Mouse (Mus musculus) G1E (cell line): Measurements from ENCODE around the gene Auts2. TPM values are rescaled to one million over a fixed set of nuclear protein-coding genes. Genes with fewer than 3 reads are reported as not detected.

Experiments
- ATAC-seq: 2 replicates; pipeline ENCODE4 v1.8.0; 2016; ENCODE audit warnings: mild to moderate bottlenecking; ENCODE audit not compliant: insufficient number of reproducible peaks, poor library complexity, low FRiP score, severe bottlenecking; ENCODE audit errors: extremely low read depth
- DNase-seq: peaks from one replicate; pipeline ENCODE4 v3.0.0; 2012; ENCODE audit warnings: low spot score
- H3K27me3 ChIP-seq: 2 replicates; pipeline ENCODE4 v1.6.1; 2012; ENCODE audit warnings: mild to moderate bottlenecking, low read length, inconsistent platforms; ENCODE audit not compliant: insufficient read depth
- H3K36me3 ChIP-seq: replicated peaks from 2 replicates; pipeline ENCODE3; 2012; ENCODE audit warnings: mild to moderate bottlenecking, inconsistent platforms
- H3K4me1 ChIP-seq: 2 replicates; pipeline ENCODE4 v1.6.1; 2012; ENCODE audit warnings: low read depth, low read length, inconsistent platforms, mixed read lengths; ENCODE audit not compliant: insufficient read depth
- H3K4me3 ChIP-seq: 2 replicates; pipeline ENCODE4 v1.5.1; 2012; ENCODE audit warnings: low read depth, mild to moderate bottlenecking, inconsistent platforms, low read length, moderate library complexity, mixed read lengths
- H3K9me3 ChIP-seq: replicated peaks from 2 replicates; pipeline ENCODE4 v1.6.1; 2012; ENCODE audit warnings: inconsistent platforms
- CTCF ChIP-seq: IDR thresholded peaks from 2 replicates; pipeline ENCODE4 v1.5.1; 2012; ENCODE audit warnings: low read depth, low read length, inconsistent platforms, mixed read lengths
- GATA1 ChIP-seq: IDR thresholded peaks from 2 replicates; pipeline ENCODE4 v1.6.1; 2012; ENCODE audit warnings: borderline replicate concordance, low read length, inconsistent platforms, mixed read lengths
- GATA2 ChIP-seq: IDR thresholded peaks from 2 replicates; pipeline ENCODE4 v1.6.1; 2012; ENCODE audit warnings: low read depth, low read length, inconsistent platforms, borderline replicate concordance
- POLR2AphosphoS5 ChIP-seq: IDR thresholded peaks from 2 replicates; pipeline ENCODE4 v1.6.1; 2012; ENCODE audit warnings: low read depth, low read length, inconsistent platforms; ENCODE audit not compliant: insufficient replicate concordance
- TAL1 ChIP-seq: conservative IDR thresholded peaks from 2 replicates; pipeline ENCODE4 v1.6.1; 2012; ENCODE audit warnings: low read depth, low read length, inconsistent platforms, mixed read lengths
- polyA plus RNA-seq: library from polyadenylated mRNA; stranded (reverse); fragments of >175 nt; gene quantifications from 2 replicates; pipeline ENCODE4 v1.2.3, GENCODE M21; 2012
- total RNA-seq, 2 experiments: library from RNA; stranded (forward) in 1 of 2; stranded (reverse) in 1 of 2; fragments of 200-1000 nt in 1 of 2; fragments of >200 nt in 1 of 2; fragmentation: Nextera tagmentation in 1 of 2; gene quantifications; 2 replicates each; pipeline ENCODE4 v1.2.3; 2014 to 2017

Gene Auts2
- total and polyA plus RNA-seq, 3 experiments = 0.09 to 1.3 (median 0.90) TPM

GRCm38 (mm10) chr5:132206220-132206619 is 336.9 kb downstream of the Auts2 start:
- no peaks in the 10 kb centered on the region for H3K9me3 ChIP-seq
- no peaks in the 10 kb centered on the region for H3K4me1 ChIP-seq
- no peak overlapping the region for H3K4me3 ChIP-seq
- no peak for DNase-seq
- H3K27me3 ChIP-seq = no peaks in the 10 kb centered on the region
- TF ChIP-seq POLR2AphosphoS5 (no peak), CTCF (no peak), GATA2 (no peak), GATA1 (no peak), TAL1 (no peak)
- no peaks in the 10 kb centered on the region for H3K36me3 ChIP-seq
- no peak for ATAC-seq

GRCm38 (mm10) chr5:132203846-132204245 is 339.3 kb downstream of the Auts2 start:
- no peaks in the 10 kb centered on the region for H3K36me3 ChIP-seq
- peaks cover 3% of the 10 kb centered on the region; the same call in 1 of the 2 replicates for H3K27me3 ChIP-seq
- DNase-seq (no peak), ATAC-seq (no peak)
- H3K4me3 ChIP-seq = no peak overlapping the region
- H3K9me3 ChIP-seq = no peaks in the 10 kb centered on the region
- H3K4me1 ChIP-seq = no peaks in the 10 kb centered on the region
- TF ChIP-seq POLR2AphosphoS5 (no peak), TAL1 (no peak), GATA1 (no peak), CTCF (no peak), GATA2 (no peak)

DNA sequence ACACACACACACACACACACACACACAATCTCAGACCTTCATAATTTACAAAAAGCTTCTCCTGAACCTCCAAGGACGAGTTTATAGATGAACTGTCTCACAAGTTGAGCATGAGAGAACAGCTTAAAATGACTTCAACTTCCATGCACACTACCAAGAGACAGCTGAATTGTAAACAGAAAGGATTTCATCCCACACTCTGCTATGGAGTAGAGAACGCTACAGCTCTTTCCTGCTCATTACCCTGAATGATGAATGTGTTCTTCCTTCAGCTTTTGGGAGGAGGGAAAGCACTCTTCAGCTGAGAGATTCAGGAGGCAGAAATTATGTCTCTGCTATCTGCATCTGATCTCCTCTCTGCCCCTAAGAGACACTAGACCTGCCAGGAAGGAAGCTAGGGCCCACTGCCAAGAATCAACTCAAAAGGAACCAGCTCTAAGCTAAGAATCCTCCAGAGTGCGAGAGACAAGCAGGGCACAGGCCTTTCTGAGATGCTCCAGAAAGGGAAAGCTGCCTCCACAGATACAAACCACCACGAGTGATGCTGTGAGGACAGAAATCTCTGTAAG is 342.0 kb downstream of the Auts2 start:
- TF ChIP-seq CTCF (no peak), TAL1 (no peak), POLR2AphosphoS5 (no peak), GATA2 (no peak), GATA1 (no peak)
- DNase-seq (no peak), ATAC-seq (no peak)

DNA sequence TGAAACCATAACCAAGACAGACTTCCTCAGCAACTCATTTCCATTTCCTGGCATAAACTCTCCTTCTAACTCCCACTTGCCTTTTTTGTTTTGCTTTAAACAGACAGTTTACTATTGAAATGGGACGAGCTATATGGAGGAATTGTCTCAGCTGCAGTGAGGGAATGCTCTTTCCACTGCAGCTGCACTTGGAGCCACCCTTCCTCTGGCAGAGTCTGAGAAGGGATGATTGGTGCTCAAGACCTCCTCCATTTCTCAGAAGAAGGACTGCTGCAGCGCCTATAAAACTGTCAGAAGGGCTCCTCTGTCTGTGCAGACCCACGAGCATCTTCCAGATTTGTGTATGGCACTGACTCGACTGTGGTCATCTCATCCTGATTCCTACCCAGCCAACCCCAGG is 342.5 kb downstream of the Auts2 start:
- DNase-seq (no peak), ATAC-seq (no peak)
- Histone ChIP-seq H3K4me3 (no peak overlapping the region), H3K4me1 (no peaks in the 10 kb centered on the region), H3K27me3 (peaks cover 3% of the 10 kb centered on the region; the same call in 1 of the 2 replicates), H3K9me3 (no peaks in the 10 kb centered on the region), H3K36me3 (no peaks in the 10 kb centered on the region)
- no peak for TF ChIP-seq CTCF
- TF ChIP-seq GATA1 = no peak
- no peak for TF ChIP-seq TAL1
- no peak for TF ChIP-seq POLR2AphosphoS5
- no peak for TF ChIP-seq GATA2

More for the DNA sequence above, 342.0 kb downstream of the Auts2 start:
- H3K27me3 ChIP-seq = peaks cover 3% of the 10 kb centered on the region; the same call in 1 of the 2 replicates
- no peaks in the 10 kb centered on the region for H3K9me3 ChIP-seq
- no peak overlapping the region for H3K4me3 ChIP-seq
- no peaks in the 10 kb centered on the region for H3K4me1 ChIP-seq
- no peaks in the 10 kb centered on the region for H3K36me3 ChIP-seq

GRCm38 (mm10) chr5:132195048-132195533 is 348.1 kb downstream of the Auts2 start:
- TF ChIP-seq POLR2AphosphoS5 = no peak
- no peak for TF ChIP-seq GATA2
- TF ChIP-seq GATA1 = no peak
- no peak for TF ChIP-seq CTCF
- no peak for TF ChIP-seq TAL1
- DNase-seq (no peak), ATAC-seq (no peak)
- H3K4me3 ChIP-seq = no peak overlapping the region
- no peaks in the 10 kb centered on the region for H3K36me3 ChIP-seq
- no peaks in the 10 kb centered on the region for H3K4me1 ChIP-seq
- peaks cover 3% of the 10 kb centered on the region; the same call in 1 of the 2 replicates for H3K27me3 ChIP-seq
- H3K9me3 ChIP-seq = no peaks in the 10 kb centered on the region

DNA sequence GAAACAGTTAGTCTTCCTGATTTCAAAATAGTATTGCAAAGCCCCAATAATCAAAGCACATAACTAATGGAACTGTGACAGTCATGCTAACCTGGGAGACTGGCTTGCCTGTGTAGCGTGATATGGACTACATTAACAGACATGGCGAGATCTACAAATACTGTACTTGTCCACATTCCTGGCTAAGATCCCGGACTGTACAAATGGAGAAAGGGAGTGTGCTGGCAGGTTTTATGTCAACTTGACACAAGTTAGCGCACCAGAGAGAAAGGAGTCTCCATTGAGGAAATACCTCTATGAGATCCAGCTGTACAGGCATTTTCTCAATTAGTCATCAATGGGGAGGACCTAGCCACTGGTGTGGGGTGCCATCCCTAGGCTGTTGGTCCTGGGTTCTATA is 353.0 kb downstream of the Auts2 start:
- no peak for ATAC-seq
- H3K9me3 ChIP-seq = no peaks in the 10 kb centered on the region
- no peaks in the 10 kb centered on the region for H3K4me1 ChIP-seq
- TF ChIP-seq GATA2 (no peak), TAL1 (no peak), CTCF (no peak), GATA1 (no peak), POLR2AphosphoS5 (no peak)
- H3K36me3 ChIP-seq = no peaks in the 10 kb centered on the region
- H3K4me3 ChIP-seq = no peak overlapping the region
- no peaks in the 10 kb centered on the region for H3K27me3 ChIP-seq
- no peak for DNase-seq
